Mouse (Mus musculus): ENCODE results near the gene Cd38.

Gene Cd38

DNA sequence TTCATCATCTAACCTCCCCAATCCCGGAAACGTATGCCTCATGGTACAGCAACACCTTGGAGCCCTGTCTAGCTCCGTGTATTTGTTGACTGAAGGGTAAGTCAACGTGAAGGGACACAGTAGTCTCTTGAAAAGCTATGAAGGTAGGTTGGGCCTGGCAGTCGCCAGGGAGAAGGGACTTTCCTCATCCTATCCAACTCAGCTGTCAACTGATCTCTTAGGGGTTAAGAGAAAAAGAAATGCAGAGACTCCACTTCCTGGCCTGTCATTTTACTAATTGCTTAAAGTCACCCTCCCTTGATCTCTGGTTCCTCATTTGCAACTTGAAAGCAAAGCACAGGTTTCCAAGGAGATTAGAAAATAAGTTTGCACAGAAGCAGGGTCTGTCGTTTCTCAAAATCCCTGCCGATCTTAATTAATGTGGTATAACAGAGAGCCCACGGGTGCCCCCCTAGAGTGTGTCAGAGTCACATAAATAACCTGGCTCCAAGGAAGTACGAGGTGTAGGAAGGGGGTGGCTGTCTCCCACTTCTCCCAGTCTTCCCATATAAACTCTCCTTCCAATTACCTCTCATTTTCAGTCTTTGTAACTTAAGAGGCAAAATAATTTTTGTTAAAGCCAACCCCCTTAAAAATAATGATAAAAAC lies 79.1 kb downstream of the Cd38 start:
- DNase-seq (ENCODE audit: low read depth, low spot score): no peak

DNA sequence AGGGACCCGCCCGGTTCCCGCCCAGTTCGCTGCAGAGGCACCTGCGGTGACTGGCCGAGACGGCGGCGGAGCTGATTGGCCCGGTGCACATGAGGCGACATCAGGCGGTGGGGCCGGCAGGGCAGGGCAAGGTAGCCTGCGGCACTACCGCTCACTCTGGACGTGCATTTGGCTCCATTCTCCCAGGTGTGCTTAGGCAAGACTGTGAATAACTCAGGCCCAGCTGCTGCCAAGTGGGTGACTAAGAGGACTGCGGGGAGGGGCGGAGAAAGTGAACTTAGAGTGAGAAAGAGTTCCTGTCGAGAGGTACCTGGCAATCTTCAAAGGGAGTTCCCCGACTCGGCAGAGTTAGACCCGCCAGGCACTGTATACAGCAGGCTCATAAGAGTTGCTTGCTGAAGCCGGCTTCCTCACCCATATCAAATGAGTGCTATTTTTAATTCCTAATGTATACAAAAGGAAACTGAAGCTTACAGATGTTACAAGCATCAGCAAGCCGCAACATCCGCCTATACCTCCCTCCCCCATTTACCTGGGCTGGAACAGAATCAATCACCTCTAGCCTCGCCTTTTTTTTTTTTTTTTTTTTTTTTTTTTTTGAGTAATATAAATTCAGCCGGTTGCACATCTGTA lies 79.9 kb downstream of the Cd38 start:
- DNase-seq (ENCODE audit: low read depth, low spot score): peak; percentile 70

GRCm38 (mm10) chr5:43948748-43949275 lies 80.5 kb downstream of the Cd38 start:
- peak; percentile 95 for DNase-seq (ENCODE audit: low read depth, low spot score)

DNA sequence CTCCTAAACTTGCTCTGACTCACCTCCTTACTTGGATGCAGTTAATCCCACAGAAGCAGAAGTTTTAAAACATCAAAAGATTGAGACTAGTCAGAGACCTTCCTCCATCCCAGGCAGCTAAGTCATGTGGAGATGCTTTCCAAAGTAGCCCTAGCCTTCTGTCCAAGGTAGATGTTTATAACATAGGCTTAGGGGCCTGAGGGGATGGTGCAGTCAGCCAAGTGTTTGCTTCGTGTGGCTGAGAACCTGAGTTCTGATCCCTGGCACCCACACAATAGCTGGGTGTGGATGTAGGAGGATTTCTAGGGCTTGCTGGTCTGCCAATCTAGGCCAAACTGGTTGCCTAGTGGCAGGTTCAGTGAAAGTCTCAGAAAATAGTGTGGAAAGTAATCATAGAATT lies 84.9 kb downstream of the Cd38 start:
- peak; percentile 56 for DNase-seq (ENCODE audit: low read depth, low spot score)

DNA sequence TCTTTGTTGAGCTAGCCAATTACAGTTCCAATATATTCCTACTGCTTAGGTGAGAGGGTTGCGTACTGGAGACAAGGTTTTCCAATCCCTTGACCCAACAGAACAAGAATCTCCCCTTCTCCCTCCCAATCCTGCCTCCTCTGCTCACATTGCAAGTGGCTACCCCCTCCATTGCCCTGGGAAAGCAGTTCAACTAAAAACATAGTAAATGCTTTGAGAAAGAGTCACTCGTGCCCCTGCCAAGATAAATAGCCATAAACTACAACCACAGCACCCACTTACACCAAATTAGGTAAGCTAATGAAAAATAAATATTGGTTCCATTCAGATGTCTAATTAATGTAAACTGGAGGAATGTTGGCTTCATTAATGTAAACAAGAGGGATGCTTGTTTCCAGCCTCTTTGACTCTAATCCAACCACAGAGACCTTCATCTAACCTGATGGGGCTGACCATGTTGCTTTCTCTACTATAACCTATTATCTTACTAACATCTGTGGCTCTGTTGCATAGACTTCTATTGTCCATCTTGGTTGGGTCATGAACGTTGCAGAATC lies 91.6 kb downstream of the Cd38 start:
- DNase-seq (ENCODE audit: low read depth, low spot score): no peak

DNA sequence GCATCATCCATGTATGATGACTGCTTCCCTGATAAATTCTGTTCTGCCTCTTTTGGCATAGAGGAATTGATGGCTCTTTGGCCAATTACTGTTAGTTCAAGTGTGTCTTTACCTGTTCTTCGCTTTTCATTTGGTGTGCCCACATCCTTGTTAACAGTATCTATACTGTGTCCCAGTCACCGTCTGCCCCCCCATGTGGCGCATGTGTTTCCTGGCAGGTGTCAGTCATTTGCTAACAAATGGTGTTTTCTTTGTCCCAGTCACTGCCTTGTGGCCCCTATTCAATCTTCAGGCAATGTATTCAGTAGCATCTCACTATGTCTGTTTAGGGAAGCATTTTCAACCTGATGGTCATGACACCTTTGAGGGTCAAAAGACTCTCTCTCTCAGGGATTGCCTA lies 92.7 kb downstream of the Cd38 start:
- no peak for DNase-seq (ENCODE audit: low read depth, low spot score)

All from 3T3-L1 (cell line).